Mouse (Mus musculus): ENCODE results near the gene Myh7. TPM values are rescaled to one million over a fixed set of nuclear protein-coding genes. Genes with fewer than 3 reads are reported as not detected.
A peak's percentile ranks its signal among the peaks of the same experiment; 100 is the strongest.
"Not testable (repeated sequence)": the region's sequence is repeated elsewhere in the genome, so short reads cannot be mapped to it uniquely, and the experiment has no call there.

Gene Myh7
- polyA plus RNA-seq, 1 experiment from 2014 or later, result 3,662 TPM

GRCm38 (mm10) chr14:54994869-54995186 lies 402 bp upstream of the Myh7 start:
- Histone ChIP-seq H3K9me3 (no peaks in the 10 kb centered on the region), H3K4me2 (peak overlapping the region; percentile 66), H3K4me3 (peak overlapping the region; percentile 64), H3K27me3 (replicated peaks) (peaks cover 51% of the 10 kb centered on the region), H3K36me3 (peaks cover 28% of the 10 kb centered on the region), H3K27ac (replicated peaks) (peak overlapping the region; percentile 98), H3K9ac (peak overlapping the region; percentile 96), H3K4me1 (peaks cover 52% of the 10 kb centered on the region)
- 0 out of 2 replicates have a peak, but pooled peaks have one; percentile 0 for ATAC-seq (ENCODE audit: extremely low read depth, insufficient number of reproducible peaks, low FRiP score, low TSS enrichment)

GRCm38 (mm10) chr14:54993636-54994035 lies 790 bp downstream of the Myh7 start:
- Histone ChIP-seq H3K9ac (peak overlapping the region; percentile 96), H3K4me1 (peaks cover 46% of the 10 kb centered on the region), H3K27me3 (replicated peaks) (peaks cover 51% of the 10 kb centered on the region), H3K4me2 (peak overlapping the region; percentile 66), H3K9me3 (no peaks in the 10 kb centered on the region), H3K27ac (replicated peaks) (peak overlapping the region; percentile 98), H3K4me3 (peak overlapping the region; percentile 64), H3K36me3 (peaks cover 37% of the 10 kb centered on the region)
- WGBS, result 32% methylated on average over 10 of the region's 10 CpGs
- no peak for ATAC-seq (ENCODE audit: extremely low read depth, insufficient number of reproducible peaks, low FRiP score, low TSS enrichment)

GRCm38 (mm10) chr14:54992196-54992595 lies 2.2 kb downstream of the Myh7 start:
- ATAC-seq (ENCODE audit: extremely low read depth, insufficient number of reproducible peaks, low FRiP score, low TSS enrichment), result no peak
- Histone ChIP-seq H3K4me1 (peaks cover 32% of the 10 kb centered on the region), H3K27ac (replicated peaks) (peak overlapping the region; percentile 98), H3K27me3 (replicated peaks) (peaks cover 39% of the 10 kb centered on the region), H3K9ac (peak overlapping the region; percentile 96), H3K4me2 (peak overlapping the region; percentile 66), H3K4me3 (peak overlapping the region; percentile 64), H3K36me3 (peaks cover 49% of the 10 kb centered on the region), H3K9me3 (no peaks in the 10 kb centered on the region)
- 58% methylated on average over 10 of the region's 10 CpGs for WGBS

GRCm38 (mm10) chr14:54989886-54990441 lies 4.5 kb downstream of the Myh7 start:
- peaks cover 69% of the 10 kb centered on the region for H3K36me3 ChIP-seq
- H3K9me3 ChIP-seq, result no peaks in the 10 kb centered on the region
- peak overlapping the region; percentile 96 for H3K9ac ChIP-seq
- H3K4me3 ChIP-seq, result peak overlapping the region; percentile 64
- H3K27ac ChIP-seq (replicated peaks), result peak overlapping the region; percentile 98
- peaks cover 15% of the 10 kb centered on the region for H3K4me1 ChIP-seq
- no peak for ATAC-seq (ENCODE audit: extremely low read depth, insufficient number of reproducible peaks, low FRiP score, low TSS enrichment)
- H3K4me2 ChIP-seq, result peak overlapping the region; percentile 66
- peaks cover 21% of the 10 kb centered on the region for H3K27me3 ChIP-seq (replicated peaks)
- WGBS, result 48% methylated on average over 8 of the region's 8 CpGs

GRCm38 (mm10) chr14:54988882-54989281 lies 5.5 kb downstream of the Myh7 start:
- 60% methylated on average over 13 of the region's 13 CpGs for WGBS
- H3K4me3 ChIP-seq, result peak overlapping the region; percentile 64
- H3K27me3 ChIP-seq (replicated peaks), result peaks cover 12% of the 10 kb centered on the region; the same call in 1 of the 2 replicates
- peaks cover 80% of the 10 kb centered on the region for H3K36me3 ChIP-seq
- no peaks in the 10 kb centered on the region for H3K9me3 ChIP-seq
- ATAC-seq (ENCODE audit: extremely low read depth, insufficient number of reproducible peaks, low FRiP score, low TSS enrichment), result no peak
- peaks cover 7% of the 10 kb centered on the region for H3K4me1 ChIP-seq
- H3K27ac ChIP-seq (replicated peaks), result peak overlapping the region; percentile 98
- peak overlapping the region; percentile 66 for H3K4me2 ChIP-seq
- peak overlapping the region; percentile 96 for H3K9ac ChIP-seq

- H3K36me3 ChIP-seq, result peaks cover 85% of the 10 kb centered on the region
- H3K4me2 ChIP-seq, result peak overlapping the region; percentile 66
- H3K27ac ChIP-seq (replicated peaks), result peak overlapping the region; percentile 98
- not testable (repeated sequence) for ATAC-seq (ENCODE audit: extremely low read depth, insufficient number of reproducible peaks, low FRiP score, low TSS enrichment); H3K4me1 ChIP-seq; H3K9me3 ChIP-seq
- peak overlapping the region; percentile 96 for H3K9ac ChIP-seq
- peaks cover 12% of the 10 kb centered on the region; the same call in 1 of the 2 replicates for H3K27me3 ChIP-seq (replicated peaks)
- WGBS, result 54% methylated on average over 9 of the region's 9 CpGs
- peak overlapping the region; percentile 64 for H3K4me3 ChIP-seq
Measured at GRCm38 (mm10) chr14:54988350-54988874, 6.0 kb downstream of the Myh7 start.

GRCm38 (mm10) chr14:54981934-54982333 lies 12.5 kb downstream of the Myh7 start:
- no peaks in the 10 kb centered on the region for H3K9me3 ChIP-seq
- peak overlapping the region; percentile 98 for H3K27ac ChIP-seq (replicated peaks)
- peak overlapping the region; percentile 64 for H3K4me3 ChIP-seq
- H3K9ac ChIP-seq, result peak overlapping the region; percentile 96
- peak overlapping the region; percentile 66 for H3K4me2 ChIP-seq
- 0 out of 2 replicates have a peak, but pooled peaks cover 5% of the 10 kb centered on the region for H3K27me3 ChIP-seq (replicated peaks)
- no peak for ATAC-seq (ENCODE audit: extremely low read depth, insufficient number of reproducible peaks, low FRiP score, low TSS enrichment)
- H3K4me1 ChIP-seq, result peaks cover 17% of the 10 kb centered on the region; the same call in 1 of the 2 replicates
- 72% methylated on average over 7 of the region's 7 CpGs for WGBS
- peaks cover 85% of the 10 kb centered on the region for H3K36me3 ChIP-seq

GRCm38 (mm10) chr14:54978664-54979063 lies 15.8 kb downstream of the Myh7 start:
- Histone ChIP-seq H3K27ac (replicated peaks) (peak overlapping the region; percentile 72), H3K27me3 (replicated peaks) (peaks cover 10% of the 10 kb centered on the region), H3K36me3 (peaks cover 87% of the 10 kb centered on the region), H3K9ac (peak overlapping the region; percentile 79), H3K4me2 (peak overlapping the region; percentile 51), H3K4me1 (peaks cover 28% of the 10 kb centered on the region), H3K4me3 (peak overlapping the region; percentile 22), H3K9me3 (no peaks in the 10 kb centered on the region)
- WGBS, result 61% methylated on average over 8 of the region's 8 CpGs
- no peak for ATAC-seq (ENCODE audit: extremely low read depth, insufficient number of reproducible peaks, low FRiP score, low TSS enrichment)

- Histone ChIP-seq H3K4me1 (peaks cover 40% of the 10 kb centered on the region), H3K27me3 (replicated peaks) (peaks cover 10% of the 10 kb centered on the region), H3K9me3 (no peaks in the 10 kb centered on the region), H3K36me3 (peaks cover 87% of the 10 kb centered on the region), H3K4me2 (peak within 1 kb of the TSS; percentile 8; the same call in 1 of the 2 replicates), H3K4me3 (no peak within 1 kb of the TSS), H3K9ac (peak within 1 kb of the TSS; percentile 79), H3K27ac (replicated peaks) (peak within 1 kb of the TSS; percentile 90)
- no peak for ATAC-seq (ENCODE audit: extremely low read depth, insufficient number of reproducible peaks, low FRiP score, low TSS enrichment)
- WGBS, result 50% methylated on average over 1 of the region's 1 CpGs
Measured at GRCm38 (mm10) chr14:54976633-54977032, 17.8 kb downstream of the Myh7 start, which contains the start of gene Gm17428. TSS of gene Gm17428 (plus strand) at chr14:54976933.

- Histone ChIP-seq H3K4me2 (no peak overlapping the region), H3K27ac (replicated peaks) (peak overlapping the region; percentile 90), H3K4me3 (no peak overlapping the region), H3K9ac (peak overlapping the region; percentile 67), H3K4me1 (peaks cover 56% of the 10 kb centered on the region), H3K9me3 (no peaks in the 10 kb centered on the region), H3K36me3 (peaks cover 89% of the 10 kb centered on the region), H3K27me3 (replicated peaks) (peaks cover 10% of the 10 kb centered on the region)
- ATAC-seq (ENCODE audit: extremely low read depth, insufficient number of reproducible peaks, low FRiP score, low TSS enrichment), result no peak
- 71% methylated on average over 6 of the region's 6 CpGs for WGBS
Measured at GRCm38 (mm10) chr14:54974068-54974791, 20.2 kb downstream of the Myh7 start.

- ATAC-seq (ENCODE audit: extremely low read depth, insufficient number of reproducible peaks, low FRiP score, low TSS enrichment); H3K4me3 ChIP-seq; H3K9me3 ChIP-seq; H3K27me3 ChIP-seq (replicated peaks); H3K4me2 ChIP-seq: not testable (repeated sequence)
- H3K9ac ChIP-seq, result peak overlapping the region; percentile 64
- peak overlapping the region; percentile 90 for H3K27ac ChIP-seq (replicated peaks)
- H3K36me3 ChIP-seq, result peaks cover 75% of the 10 kb centered on the region
- H3K4me1 ChIP-seq, result peaks cover 60% of the 10 kb centered on the region
- 74% methylated on average over 11 of the region's 11 CpGs for WGBS
Measured at GRCm38 (mm10) chr14:54972786-54973185, 21.6 kb downstream of the Myh7 start.
